Mouse (Mus musculus) spleen, postnatal 14 days (tissue): ENCODE data around the gene Wdfy4.

ENCODE experiments used
- DNase-seq, 2 experiments: peaks; one replicate each; pipeline ENCODE4 v3.0.0; 2021 to 2022; ENCODE audit warnings: low spot score in 2 of 2

Gene Wdfy4

GRCm38 (mm10) chr14:33078596-33078995 is 106.7 kb downstream of the Wdfy4 start:
- no peak for DNase-seq

GRCm38 (mm10) chr14:33078110-33078509 is 107.2 kb downstream of the Wdfy4 start:
- no peak for DNase-seq

GRCm38 (mm10) chr14:33073355-33073754 is 112.0 kb downstream of the Wdfy4 start:
- DNase-seq: no peak

- DNase-seq: no peak
These were observed 113.0 kb downstream of the Wdfy4 start for GRCm38 (mm10) chr14:33072351-33072750.

DNA sequence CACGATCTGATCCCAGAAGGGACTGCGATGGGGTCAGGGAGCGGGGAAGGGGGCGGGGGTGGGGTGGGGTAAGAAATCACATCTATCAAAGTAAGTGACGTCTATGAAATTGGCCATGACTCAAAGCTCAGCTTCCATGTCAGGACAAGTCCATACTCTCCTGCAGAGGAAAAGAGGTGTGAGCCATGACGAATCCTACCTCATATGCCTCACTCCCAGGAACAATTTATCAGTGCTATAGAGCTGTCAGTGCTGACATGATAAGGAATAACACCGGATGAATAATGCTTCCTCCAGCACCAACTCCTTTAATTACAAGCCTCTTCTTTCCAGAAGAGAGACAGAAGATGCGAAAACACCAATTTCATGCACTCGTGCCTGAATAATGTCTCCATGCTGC is 117.6 kb downstream of the Wdfy4 start:
- no peak for DNase-seq

DNA sequence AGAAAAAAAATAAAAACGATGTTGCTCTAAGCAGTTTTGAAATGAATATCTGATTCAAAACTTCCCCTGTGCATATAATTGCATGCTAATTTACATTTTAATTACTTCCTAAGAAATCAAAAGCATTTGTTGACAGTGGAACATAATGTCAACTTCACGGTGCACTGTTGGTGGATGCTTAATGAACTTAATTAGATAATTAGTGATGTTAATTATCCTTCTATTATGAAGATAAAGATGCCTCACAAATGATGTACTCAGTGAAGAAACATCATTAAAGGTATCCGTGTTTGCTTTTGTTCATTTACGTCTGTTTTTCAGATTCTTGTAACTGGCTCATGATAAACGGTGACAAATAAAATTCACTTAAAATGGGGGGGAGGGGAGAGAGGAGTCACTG is 122.3 kb downstream of the Wdfy4 start:
- no peak for DNase-seq

- DNase-seq: no peak
These were observed 126.2 kb downstream of the Wdfy4 start for GRCm38 (mm10) chr14:33058881-33059660.

- DNase-seq: no peak
These were observed 131.9 kb downstream of the Wdfy4 start for GRCm38 (mm10) chr14:33053441-33053840.

DNA sequence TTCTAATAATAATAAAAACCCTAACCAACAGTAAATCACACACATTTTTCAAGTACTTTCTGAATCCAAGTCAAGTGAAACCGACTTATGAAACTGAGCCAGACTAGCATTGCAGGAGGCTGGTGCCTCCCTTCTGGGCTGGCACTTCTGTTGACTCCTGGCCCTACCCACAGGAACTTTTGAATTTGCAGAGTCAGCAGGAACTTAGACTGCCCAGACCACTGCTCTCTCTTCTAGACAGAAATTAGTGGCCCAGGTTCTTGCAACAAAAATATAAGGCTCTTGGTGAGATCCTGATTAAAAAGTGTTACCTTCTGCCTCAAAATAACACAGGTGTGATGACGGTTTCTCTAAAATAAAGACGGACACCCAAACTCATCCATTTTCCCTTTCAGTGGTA is 140.1 kb downstream of the Wdfy4 start:
- DNase-seq: no peak

DNA sequence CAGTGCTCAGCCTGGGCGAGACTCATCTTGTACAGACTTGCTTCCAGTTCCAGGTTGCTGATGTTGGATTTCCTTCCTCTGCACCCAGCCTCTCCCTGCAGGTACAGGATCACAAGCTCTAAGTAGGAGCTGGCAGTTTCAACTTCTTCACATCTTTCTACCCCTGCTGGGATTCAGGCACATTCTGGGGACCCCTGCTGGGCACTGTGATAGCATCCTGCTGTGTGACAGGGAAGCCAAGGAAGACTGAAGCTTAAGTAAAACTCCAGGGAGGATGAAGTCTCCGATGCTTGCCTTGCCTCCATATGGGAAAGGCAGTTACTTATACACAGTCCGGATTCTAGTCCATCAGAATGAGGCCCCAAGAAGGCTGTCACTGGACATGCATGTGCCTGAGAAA is 148.5 kb downstream of the Wdfy4 start:
- DNase-seq: no peak

GRCm38 (mm10) chr14:33035386-33035785 is 149.9 kb downstream of the Wdfy4 start:
- DNase-seq: no peak

- no peak for DNase-seq
These were observed 151.9 kb downstream of the Wdfy4 start for GRCm38 (mm10) chr14:33033424-33033823.

- no peak for DNase-seq
These were observed 154.5 kb downstream of the Wdfy4 start for GRCm38 (mm10) chr14:33030849-33031248.

GRCm38 (mm10) chr14:33019606-33020005 is 165.7 kb downstream of the Wdfy4 start:
- DNase-seq: no peak

- no peak for DNase-seq
These were observed 166.3 kb downstream of the Wdfy4 start for GRCm38 (mm10) chr14:33019050-33019449.

DNA sequence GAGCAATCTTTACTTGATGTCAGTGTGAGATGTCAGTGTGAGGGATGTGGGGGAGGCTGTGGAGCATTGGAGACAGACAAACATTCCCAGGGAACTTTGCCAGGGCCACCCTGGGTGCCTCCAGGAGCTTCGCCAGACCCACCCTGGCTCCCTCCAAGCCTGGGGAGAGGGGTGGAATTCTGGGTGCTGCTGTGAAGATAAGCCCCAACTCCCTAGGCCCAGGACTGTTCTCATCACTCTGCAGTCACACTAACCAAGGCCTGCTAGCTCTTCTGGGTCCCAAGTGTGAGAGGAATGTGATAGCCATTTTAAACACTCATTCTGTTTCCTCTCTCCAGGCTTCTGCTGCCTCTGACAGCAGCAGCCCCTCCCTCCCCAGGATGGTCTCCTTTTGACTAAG is 177.7 kb downstream of the Wdfy4 start:
- DNase-seq: no peak

DNA sequence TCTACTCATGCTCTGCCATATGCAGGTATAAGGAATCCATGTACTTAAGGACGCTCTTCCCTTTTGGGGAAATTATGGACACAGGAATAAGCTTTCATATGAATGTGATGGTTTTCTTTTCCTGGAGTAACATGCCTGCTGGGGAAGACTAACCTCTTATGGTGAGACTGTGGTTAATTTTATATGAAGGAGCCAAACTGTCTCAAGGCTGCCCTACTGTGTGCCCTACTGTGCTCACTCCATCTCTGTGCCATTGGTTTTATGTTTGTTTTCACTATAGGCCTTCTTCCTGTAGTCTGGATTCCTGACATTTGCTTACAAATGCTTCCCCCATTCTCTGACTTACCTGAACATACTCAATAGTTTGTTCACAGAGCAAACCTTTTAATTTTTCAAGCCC is 180.2 kb downstream of the Wdfy4 start:
- DNase-seq: no peak

GRCm38 (mm10) chr14:33000112-33000979 is 185.0 kb downstream of the Wdfy4 start:
- no peak for DNase-seq

DNA sequence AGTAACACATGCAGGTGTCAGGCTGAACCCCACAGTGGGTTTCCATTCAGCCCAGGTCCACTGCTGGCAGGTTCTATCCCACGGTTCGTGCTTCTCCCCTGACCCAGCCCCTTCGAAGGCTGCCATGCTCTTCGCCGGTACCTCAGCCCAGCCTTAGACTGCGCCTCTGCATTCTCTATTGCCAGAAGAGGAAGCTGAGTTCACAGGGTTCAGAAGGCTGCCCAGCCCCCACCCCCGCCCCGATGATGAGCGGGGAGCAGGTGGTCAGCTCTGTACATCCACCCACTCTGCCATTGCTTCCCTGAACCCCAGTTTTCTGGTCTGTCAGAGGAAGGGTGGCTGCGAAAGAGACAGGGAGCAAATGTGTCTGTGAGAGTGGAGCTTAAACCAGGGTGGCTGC is 185.8 kb downstream of the Wdfy4 start:
- DNase-seq: no peak

DNA sequence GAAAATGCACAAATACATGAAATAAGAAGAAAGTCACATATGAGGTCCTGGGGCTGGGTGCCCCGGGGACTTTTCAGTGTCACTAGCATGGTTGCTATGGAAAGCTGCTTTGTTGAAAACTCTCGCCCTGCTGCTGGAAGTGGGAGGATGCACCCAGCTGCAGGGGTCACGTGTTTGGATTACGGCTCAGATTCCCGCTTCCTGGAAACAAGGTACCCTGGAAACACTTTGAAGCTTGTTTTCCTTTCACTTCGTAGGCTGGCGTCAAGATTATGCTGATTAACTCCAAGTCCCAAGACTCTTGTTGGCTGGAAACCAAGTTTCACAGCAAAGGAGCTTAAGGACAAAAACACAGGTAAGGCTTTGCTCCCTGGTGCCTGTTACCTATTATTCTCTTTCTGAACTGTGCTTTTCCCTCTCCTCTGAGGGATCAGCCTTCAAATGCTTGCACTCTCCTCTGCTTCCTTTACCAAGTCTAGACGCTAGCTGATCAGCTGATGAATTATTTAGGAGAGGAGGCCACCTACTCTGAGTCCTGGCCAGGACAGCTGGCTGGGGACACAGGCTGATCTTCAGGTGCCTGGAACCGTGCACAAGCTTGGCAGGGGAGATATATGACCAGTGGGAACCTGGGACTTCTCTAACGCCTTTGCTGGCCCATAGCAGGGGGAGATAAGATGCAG is 190.2 kb downstream of the Wdfy4 start:
- DNase-seq: no peak

DNA sequence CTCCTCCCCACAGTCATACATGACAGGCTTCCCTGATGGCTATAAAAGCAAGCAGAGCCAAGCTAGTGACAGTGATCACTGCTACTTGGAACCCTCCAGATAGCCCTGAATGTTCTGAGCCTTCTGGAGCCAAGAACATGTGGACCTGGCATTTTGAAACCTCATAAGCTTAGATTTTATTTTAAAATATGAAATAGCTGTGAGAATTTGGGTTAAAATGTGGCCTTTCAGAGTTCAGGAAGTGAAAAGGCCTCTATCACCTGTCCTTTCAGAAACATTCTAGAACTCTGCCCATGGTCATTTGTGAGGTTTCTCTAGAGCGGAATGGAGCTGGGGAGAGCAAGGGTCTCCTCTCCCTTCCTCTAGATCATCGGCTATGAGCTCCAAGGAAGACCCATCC is 194.2 kb downstream of the Wdfy4 start, which contains the start of gene Lrrc18:
Lrrc18 (plus strand) TSS at position 301 of the 400 bp plus-strand sequence.
- DNase-seq: no peak

DNA sequence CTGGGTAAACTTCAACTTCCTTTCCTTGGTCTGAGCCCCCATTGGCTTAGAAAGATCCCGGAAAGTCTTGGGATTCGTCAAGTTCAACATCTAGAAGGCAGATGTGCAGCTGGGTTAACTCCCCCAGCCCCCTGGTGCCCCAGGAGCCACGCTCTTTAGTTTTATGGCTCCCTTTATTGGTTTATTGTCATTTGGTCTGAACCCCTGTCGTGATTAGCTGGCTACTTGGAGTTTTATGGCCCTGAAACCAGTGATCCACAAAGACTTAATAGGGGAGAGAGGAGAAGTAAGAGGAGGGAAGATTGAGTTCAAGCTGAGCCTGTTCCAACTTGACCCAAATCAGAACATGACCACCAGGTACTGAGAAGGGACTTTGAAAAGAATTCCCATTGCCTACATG is 198.6 kb downstream of the Wdfy4 start:
- no peak for DNase-seq
